Mouse (Mus musculus) C2C12 (cell line): Measurements from ENCODE around the gene Hdac8.

Source experiments
- CEBPB ChIP-seq: IDR thresholded peaks from one replicate; pipeline ENCODE4 v1.6.1; 2011; ENCODE audit warnings: low read depth, mild to moderate bottlenecking, control low read depth, moderate library complexity
- CTCF ChIP-seq: IDR thresholded peaks from one replicate; pipeline ENCODE4 v1.5.1; 2011; ENCODE audit not compliant: control insufficient read depth, insufficient read depth, insufficient read length
- MAX ChIP-seq: IDR thresholded peaks from one replicate; pipeline ENCODE4 v1.6.1; 2011; ENCODE audit warnings: mild to moderate bottlenecking, control low read depth

DNA sequence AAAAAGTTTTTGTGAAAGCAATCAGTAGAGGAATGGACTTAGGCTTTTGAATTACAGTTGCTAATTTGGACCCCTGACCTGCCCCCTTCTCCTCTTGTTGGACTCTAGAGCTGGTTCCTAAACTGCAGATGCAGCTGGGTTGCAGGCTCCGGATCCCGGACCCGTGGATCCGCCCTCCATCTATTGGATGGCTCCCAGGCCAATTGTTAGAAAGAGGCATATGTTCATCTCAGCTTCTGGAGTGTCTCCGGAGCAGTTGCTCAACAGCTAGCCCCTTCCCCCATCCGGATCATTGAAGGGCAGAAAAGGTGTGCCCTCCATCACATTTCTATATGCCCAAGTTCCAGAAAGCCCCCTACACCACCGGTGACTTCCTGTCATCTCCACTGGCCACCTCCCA, 251.3 kb downstream of the Hdac8 start:
- TF ChIP-seq CTCF (no peak), MAX (no peak), CEBPB (no peak)
